In the genomic region with DNA sequence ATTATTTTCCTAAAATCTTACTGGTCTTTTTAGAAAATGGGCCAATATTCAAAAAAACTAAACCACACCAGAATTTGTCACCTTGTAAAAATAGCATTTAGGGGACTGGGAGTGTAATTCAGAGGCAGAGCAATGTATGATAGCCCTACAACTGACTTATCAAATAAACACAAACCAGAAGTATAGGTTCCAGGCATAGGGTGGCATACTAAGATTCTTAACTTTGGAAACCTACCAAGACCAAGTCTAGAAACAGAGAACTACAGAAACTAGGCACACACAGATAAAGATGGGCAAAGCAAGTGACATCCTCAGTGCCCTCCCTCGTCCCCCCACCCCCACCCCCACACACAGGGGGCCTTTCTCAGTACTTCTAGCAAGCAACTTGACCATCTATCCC, we compare ENCODE assay signal across 21 mouse cellular contexts.
"Had no signal": no experiment of that assay in that cellular context is flagged by ENCODE, and none has a peak within 500 bp of the region (broad histone marks: within the 10 kb centered on the region; RNA-seq: fewer than 3 reads in every experiment).

No protein-coding gene starts in this region.

- ATAC-seq: midbrain, embryonic 16.5 days had no signal

- DNase-seq: lung, adult 18-20 months; lung, embryonic 14.5 days; lung, postnatal 10 days; lung, postnatal 4 days; midbrain, embryonic 14.5 days; retina, postnatal 1 day; right cerebral cortex, adult 18-20 months; right cerebral cortex, postnatal 25 days; right cerebral cortex, postnatal 4 days; spleen, adult 18-20 months; thymus, adult 18-20 months; thymus, postnatal 14 days; thymus, postnatal 4 days had no signal

- H3K9me3 ChIP-seq: liver, embryonic 15.5 days; megakaryocyte, embryonic 14.5 days; midbrain, embryonic 10.5 days; midbrain, embryonic 12.5 days; neural tube, embryonic 13.5 days; neural tube, embryonic 15.5 days had no signal

- H3K4me3 ChIP-seq: liver, embryonic 15.5 days; megakaryocyte, embryonic 14.5 days; midbrain, embryonic 10.5 days; midbrain, embryonic 12.5 days; myocyte; neural tube, embryonic 13.5 days; neural tube, embryonic 15.5 days had no signal

- H3K27me3 ChIP-seq: liver, embryonic 15.5 days; megakaryocyte, embryonic 14.5 days; midbrain, embryonic 12.5 days; neural tube, embryonic 13.5 days; neural tube, embryonic 15.5 days had no signal

- H3K27ac ChIP-seq: liver, embryonic 15.5 days; midbrain, embryonic 10.5 days; midbrain, embryonic 12.5 days; neural tube, embryonic 13.5 days; neural tube, embryonic 15.5 days had no signal

- H3K9ac ChIP-seq: liver, embryonic 15.5 days; lung, embryonic 14.5 days; midbrain, embryonic 12.5 days; neural tube, embryonic 13.5 days; neural tube, embryonic 15.5 days had no signal

- H3K4me1 ChIP-seq: midbrain, embryonic 10.5 days had no signal

- H3K36me3 ChIP-seq: neural tube, embryonic 15.5 days had no signal
